Mouse (Mus musculus) heart, adult 9 months (tissue): Measurements from ENCODE around the gene Frmd4a.
A peak's percentile ranks its signal among the peaks of the same experiment; 100 is the strongest.

ENCODE experiments used
- DNase-seq, 2 experiments: peaks; one replicate each; pipeline ENCODE4 v3.0.0; 2022; ENCODE audit warnings: low spot score in 2 of 2

Frmd4a gene

GRCm38 (mm10) chr2:4517553-4518125 is 500.1 kb downstream of the Frmd4a start:
- DNase-seq: peak; percentile 90 to 94

GRCm38 (mm10) chr2:4518549-4518948 is 501.0 kb downstream of the Frmd4a start:
- no peak for DNase-seq

DNA sequence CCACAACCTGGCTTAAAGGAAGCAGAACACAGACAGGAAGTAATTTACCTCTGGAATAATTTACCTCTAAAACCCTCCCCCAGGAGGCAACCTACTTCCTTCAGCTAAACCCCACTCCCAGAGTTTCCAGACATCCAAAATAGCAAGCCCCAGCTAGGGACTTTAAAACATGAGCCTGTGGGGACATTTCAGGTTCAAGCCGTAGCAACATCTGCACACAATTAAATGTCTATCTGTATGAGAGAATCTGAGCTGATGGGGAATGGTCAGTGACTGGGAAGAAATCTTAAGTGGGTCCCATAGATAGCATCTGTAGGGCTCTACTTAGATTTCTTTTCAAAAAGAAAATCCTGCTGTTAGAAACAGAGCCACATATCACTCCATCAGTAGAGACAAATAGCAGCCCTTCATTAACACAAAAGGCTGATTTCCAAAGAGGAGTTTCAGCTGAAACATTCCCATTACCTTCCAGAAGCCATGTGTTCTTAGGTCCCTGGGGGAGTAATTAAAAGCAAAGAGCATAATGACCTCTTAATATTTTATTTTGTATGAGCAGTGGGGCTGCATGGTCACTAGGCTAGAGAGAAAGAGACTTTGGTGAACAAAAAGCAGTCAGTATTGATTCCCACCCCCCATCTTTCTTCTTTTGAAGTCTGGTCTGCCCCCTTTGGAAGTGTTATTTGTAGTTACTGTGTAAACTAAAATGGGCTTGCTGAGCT is 505.4 kb downstream of the Frmd4a start:
- no peak for DNase-seq

DNA sequence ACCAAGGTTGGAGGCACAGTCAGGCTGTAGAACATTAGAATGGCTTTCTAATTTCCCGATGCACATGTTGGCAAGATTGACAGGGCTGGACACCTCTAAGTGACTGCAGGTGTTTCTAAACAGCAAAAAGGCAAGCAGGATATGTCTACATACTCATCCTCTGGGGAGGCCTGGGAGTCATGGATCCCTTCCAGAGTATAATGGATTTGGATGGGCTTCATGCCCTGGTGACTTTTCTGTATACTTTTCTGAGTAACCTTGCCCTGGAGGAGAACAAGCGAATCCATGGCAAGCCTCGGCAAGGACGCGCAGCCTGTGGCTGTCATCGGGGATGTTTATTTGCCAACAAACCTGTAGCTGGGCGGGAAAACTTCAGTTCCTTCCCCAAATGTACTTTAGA is 509.6 kb downstream of the Frmd4a start:
- DNase-seq: no peak

DNA sequence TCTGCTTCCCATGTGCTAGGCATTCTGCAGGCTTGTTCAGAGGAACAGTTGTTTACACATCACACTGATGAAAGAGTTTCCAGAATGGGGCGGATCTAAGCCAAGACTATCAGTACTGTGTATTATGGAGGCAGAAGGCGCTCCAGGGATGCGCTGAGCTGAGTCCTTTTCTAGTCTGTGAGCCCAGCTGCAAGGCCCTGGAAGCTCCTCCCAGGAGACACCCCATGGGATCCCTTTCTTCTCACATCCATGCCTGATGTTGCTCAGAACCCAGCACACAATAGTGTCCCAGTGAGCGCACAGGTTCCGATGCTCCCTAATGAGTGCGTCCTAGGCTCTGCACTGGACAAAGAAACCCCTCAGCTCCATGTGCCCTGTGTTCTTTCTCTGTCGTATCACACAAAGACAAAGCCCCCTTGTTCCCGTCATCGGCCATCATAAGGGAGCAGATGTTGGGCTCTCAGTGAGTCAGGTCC is 511.8 kb downstream of the Frmd4a start:
- no peak for DNase-seq

- DNase-seq: no peak
These were observed 514.1 kb downstream of the Frmd4a start for GRCm38 (mm10) chr2:4531533-4532197.

DNA sequence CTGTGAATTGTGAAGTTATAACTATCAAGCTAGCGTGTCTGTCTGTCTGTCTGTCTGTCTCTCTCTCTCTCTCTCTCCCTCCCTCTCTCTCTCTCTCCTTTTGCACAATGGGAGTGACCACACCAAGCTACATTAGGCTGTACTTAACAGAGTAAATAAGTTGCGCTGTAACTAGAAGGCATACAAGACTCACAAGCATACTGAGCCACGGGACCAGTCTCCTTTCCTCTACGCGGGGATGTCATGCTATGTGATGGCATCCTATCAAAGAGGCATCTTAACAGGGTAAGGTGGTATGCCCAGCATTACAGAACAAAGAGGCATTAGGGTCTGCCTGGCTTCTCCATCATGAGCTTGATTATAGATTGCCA is 514.7 kb downstream of the Frmd4a start:
- no peak for DNase-seq

DNA sequence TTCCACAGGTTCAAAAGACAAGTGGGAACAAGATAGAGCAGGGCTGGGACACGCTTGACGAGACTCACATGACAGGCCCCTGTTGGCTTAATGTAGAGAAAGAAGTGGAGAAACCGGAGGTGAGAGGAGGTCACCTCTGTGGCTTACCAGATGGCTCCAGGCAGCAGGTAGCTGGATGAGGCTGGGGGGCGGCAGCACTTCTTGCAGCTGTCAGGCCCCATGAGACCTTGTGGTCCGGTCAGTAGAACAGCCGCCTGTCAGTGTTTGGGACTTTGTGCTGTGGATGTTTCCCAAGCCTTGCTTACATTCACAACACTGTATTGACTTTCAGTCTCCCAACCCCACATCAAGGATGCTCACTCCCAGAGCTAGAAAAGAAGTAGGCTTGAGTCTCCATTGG is 515.4 kb downstream of the Frmd4a start:
- DNase-seq: no peak

- DNase-seq: peak in 1 of 2 experiments; percentile 56
These were observed 517.8 kb downstream of the Frmd4a start for GRCm38 (mm10) chr2:4535187-4535864.

GRCm38 (mm10) chr2:4541330-4541729 is 523.8 kb downstream of the Frmd4a start:
- DNase-seq: no peak

- DNase-seq: no peak
These were observed 524.5 kb downstream of the Frmd4a start for GRCm38 (mm10) chr2:4541844-4542628.

GRCm38 (mm10) chr2:4542629-4543416 is 525.3 kb downstream of the Frmd4a start:
- peak; percentile 86 to 90 for DNase-seq

GRCm38 (mm10) chr2:4543417-4543775 is 525.9 kb downstream of the Frmd4a start:
- DNase-seq: no peak

GRCm38 (mm10) chr2:4544360-4544759 is 526.8 kb downstream of the Frmd4a start:
- peak; percentile 60 to 61 for DNase-seq

DNA sequence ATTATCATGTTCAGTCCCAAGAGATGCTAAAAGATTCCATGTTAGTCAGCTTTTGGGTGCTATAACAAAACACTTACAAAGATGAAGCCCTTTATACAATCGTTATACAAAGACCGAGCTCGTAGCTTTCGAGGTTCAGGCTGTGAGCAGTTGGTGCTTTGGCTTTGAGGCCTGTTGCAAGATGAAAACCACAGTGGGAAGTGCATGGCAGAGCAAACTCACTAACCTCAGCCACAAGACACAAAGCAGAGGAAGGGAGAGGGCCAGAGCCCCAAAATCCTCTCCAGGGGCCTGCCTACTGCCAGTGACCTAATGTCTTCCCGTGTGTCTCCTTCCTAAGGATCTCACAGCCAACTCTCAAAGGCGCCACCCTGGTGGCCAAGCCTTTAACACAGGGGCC is 527.7 kb downstream of the Frmd4a start:
- no peak for DNase-seq

GRCm38 (mm10) chr2:4547003-4547662 is 529.6 kb downstream of the Frmd4a start:
- DNase-seq: no peak

GRCm38 (mm10) chr2:4549271-4549670 is 531.8 kb downstream of the Frmd4a start:
- no peak for DNase-seq

DNA sequence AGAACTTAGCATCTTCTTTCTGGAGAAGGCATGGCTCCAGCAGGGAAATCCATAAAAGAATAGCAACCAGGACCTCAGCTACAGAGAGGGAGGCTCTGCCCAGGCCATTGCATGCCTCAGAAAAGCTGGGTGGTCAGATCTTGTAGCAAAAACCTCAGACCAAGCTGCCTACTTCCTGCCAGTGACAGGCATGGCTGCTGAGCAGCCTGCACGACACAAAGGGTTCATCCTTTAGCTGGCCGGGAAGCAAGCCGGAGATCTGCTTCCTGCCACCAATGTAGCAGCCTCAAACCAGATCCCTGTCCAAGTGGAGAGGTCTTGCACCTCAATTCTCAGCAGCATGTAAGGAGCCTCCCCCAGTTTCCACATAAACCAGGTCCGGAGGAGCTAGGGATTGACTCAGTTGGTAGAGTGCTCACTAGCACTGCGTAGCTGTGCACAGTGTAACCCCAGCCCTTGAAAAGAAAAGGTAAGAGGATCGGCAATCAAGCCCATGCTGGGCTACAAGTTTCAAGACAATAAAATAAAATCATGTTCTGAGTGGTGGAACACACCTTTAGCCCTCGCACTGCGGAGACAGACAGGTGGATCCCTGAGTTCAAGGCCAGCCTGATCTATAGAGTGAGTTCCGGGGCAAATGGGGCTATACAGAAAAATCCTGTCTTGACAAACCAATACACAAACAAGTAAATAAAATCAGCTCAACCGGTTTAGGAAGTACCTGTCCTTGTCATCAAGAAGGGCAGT is 532.7 kb downstream of the Frmd4a start:
- no peak for DNase-seq

DNA sequence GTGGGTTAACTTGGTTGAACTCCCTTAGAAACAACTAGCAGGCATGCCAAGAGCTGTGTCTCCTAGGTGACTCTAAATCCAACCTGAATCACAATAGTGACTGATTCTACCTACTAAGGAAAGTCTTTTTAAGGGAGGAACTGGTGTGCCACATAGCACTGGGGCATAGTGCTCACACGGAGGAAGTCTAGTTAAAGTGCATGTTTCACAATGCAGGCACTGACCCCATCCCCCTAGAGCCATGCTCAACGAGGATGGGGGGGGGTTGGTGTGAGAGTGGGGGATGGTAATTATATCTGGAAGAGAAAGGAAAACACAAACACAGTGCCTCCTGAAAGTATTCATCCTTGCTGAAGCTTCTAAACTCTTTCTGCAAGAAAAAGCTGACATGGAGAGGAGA is 533.9 kb downstream of the Frmd4a start:
- DNase-seq: no peak

- DNase-seq: no peak
These were observed 534.3 kb downstream of the Frmd4a start for GRCm38 (mm10) chr2:4551866-4552265.
